In genomic region chr14:27335331-27336207, GRCm38 (mm10) we compare ENCODE assay signal across 8 mouse cellular contexts.
A peak's percentile ranks its signal among the peaks of the same experiment; 100 is the strongest.
DNase-seq lines count a peak whose midpoint lies in the region; ATAC-seq and TF ChIP-seq lines count a peak whose summit lies in the region.

No protein-coding gene starts in this region.

- peaks cover 32% of the 10 kb centered on the region for H3K4me1 ChIP-seq in embryonic facial prominence, embryonic 15.5 days
- peaks cover 43% of the 10 kb centered on the region for H3K4me1 ChIP-seq in limb, embryonic 12.5 days (replicated peaks)
- H3K4me1 ChIP-seq in midbrain, embryonic 13.5 days (replicated peaks): peaks cover 22% of the 10 kb centered on the region
- H3K4me1 ChIP-seq in small intestine, adult 2 months (ENCODE audit: control insufficient read depth, insufficient read depth, insufficient read length, low read length): peaks cover 14% of the 10 kb centered on the region; the same call in 1 of the 2 replicates

- TF ChIP-seq POLR2A in small intestine, adult 2 months (IDR thresholded peaks at IDR 0.05; ENCODE audit: low read depth, low read length): peak; percentile 76; the same call in 1 of the 2 replicates

- no peaks in the 10 kb centered on the region for H3K9me3 ChIP-seq in embryonic facial prominence, embryonic 15.5 days (replicated peaks)
- H3K9me3 ChIP-seq in limb, embryonic 12.5 days: no peaks in the 10 kb centered on the region
- H3K9me3 ChIP-seq in midbrain, embryonic 13.5 days: no peaks in the 10 kb centered on the region

- H3K9ac ChIP-seq in embryonic facial prominence, embryonic 15.5 days: peak overlapping the region; percentile 35
- peak overlapping the region; percentile 71 for H3K9ac ChIP-seq in limb, embryonic 12.5 days (replicated peaks)
- H3K9ac ChIP-seq in midbrain, embryonic 13.5 days (replicated peaks): peak overlapping the region; percentile 64

- no peak overlapping the region for H3K27ac ChIP-seq in embryonic facial prominence, embryonic 15.5 days (replicated peaks)
- H3K27ac ChIP-seq in limb, embryonic 12.5 days: peak overlapping the region; percentile 59
- H3K27ac ChIP-seq in midbrain, embryonic 13.5 days: no peak overlapping the region
- H3K27ac ChIP-seq in small intestine, adult 2 months (ENCODE audit: insufficient read depth, low read depth, low read length): 0 out of 2 replicates have a peak overlapping the region, but pooled peaks have one; percentile 4

- peak overlapping the region; percentile 98 for H3K4me2 ChIP-seq in embryonic facial prominence, embryonic 15.5 days (replicated peaks)
- H3K4me2 ChIP-seq in limb, embryonic 12.5 days: peak overlapping the region; percentile 95
- peak overlapping the region; percentile 94 for H3K4me2 ChIP-seq in midbrain, embryonic 13.5 days (replicated peaks)

- no peak for TF ChIP-seq CTCF in small intestine, adult 2 months (IDR thresholded peaks at IDR 0.05; ENCODE audit: extremely low read depth, insufficient read length, insufficient replicate concordance, low read depth, low read length)

- peak overlapping the region; percentile 60 for H3K4me3 ChIP-seq in embryonic facial prominence, embryonic 15.5 days (replicated peaks)
- H3K4me3 ChIP-seq in limb, embryonic 12.5 days (replicated peaks): peak overlapping the region; percentile 66
- H3K4me3 ChIP-seq in midbrain, embryonic 13.5 days (replicated peaks): peak overlapping the region; percentile 56
- peak overlapping the region; percentile 71 for H3K4me3 ChIP-seq in small intestine, adult 2 months (ENCODE audit: low read depth, low read length)

- H3K27me3 ChIP-seq in embryonic facial prominence, embryonic 15.5 days: peaks cover 5% of the 10 kb centered on the region; the same call in 1 of the 2 replicates
- peaks cover 12% of the 10 kb centered on the region for H3K27me3 ChIP-seq in limb, embryonic 12.5 days
- H3K27me3 ChIP-seq in midbrain, embryonic 13.5 days: peaks cover 44% of the 10 kb centered on the region
- H3K27me3 ChIP-seq in small intestine, adult 2 months (ENCODE audit: control insufficient read depth, insufficient read depth, low read length): no peaks in the 10 kb centered on the region

- DNase-seq in brain, adult 2 months (ENCODE audit: low read depth, low spot score): peak; percentile 97
- peak; percentile 81 to 82 for DNase-seq in heart, adult 9 months (ENCODE audit: low spot score in 2 of 2)
- peak; percentile 94 for DNase-seq in kidney, adult 9 months
- DNase-seq in MN1 (ENCODE audit: low spot score): no peak

- WGBS in embryonic facial prominence, embryonic 15.5 days: 4% methylated on average over 37 of the region's 37 CpGs
- WGBS in limb, embryonic 12.5 days: 1% methylated on average over 37 of the region's 37 CpGs
- WGBS in midbrain, embryonic 13.5 days: 3% methylated on average over 37 of the region's 37 CpGs
- WGBS in small intestine, adult 2 months: 10% methylated on average over 37 of the region's 37 CpGs

- H3K36me3 ChIP-seq in embryonic facial prominence, embryonic 15.5 days: no peaks in the 10 kb centered on the region
- no peaks in the 10 kb centered on the region for H3K36me3 ChIP-seq in limb, embryonic 12.5 days
- H3K36me3 ChIP-seq in midbrain, embryonic 13.5 days: no peaks in the 10 kb centered on the region
- H3K36me3 ChIP-seq in small intestine, adult 2 months (ENCODE audit: control insufficient read depth, insufficient read depth, low read length): no peaks in the 10 kb centered on the region

- peak; percentile 90 for ATAC-seq in embryonic facial prominence, embryonic 15.5 days (ENCODE audit: insufficient number of reproducible peaks, low FRiP score, low TSS enrichment, low read depth)
- ATAC-seq in limb, embryonic 12.5 days (ENCODE audit: insufficient number of reproducible peaks, insufficient read depth, low FRiP score, low TSS enrichment, low read depth): peak; percentile 88
- peak; percentile 90 for ATAC-seq in midbrain, embryonic 13.5 days

Comparison
In these comparisons a context has a peak if more than half of its experiments do, and no peak if none do; other contexts are left out.
1. H3K27ac ChIP-seq: peak in limb, embryonic 12.5 days (single experiment) and small intestine, adult 2 months (single experiment); none in embryonic facial prominence, embryonic 15.5 days (single experiment) and midbrain, embryonic 13.5 days (single experiment).
2. Peak in every context shown above with its lines, with median percentiles within 50 percentile points of each other: ATAC-seq, H3K4me2 ChIP-seq, H3K4me3 ChIP-seq and H3K9ac ChIP-seq.